Mouse (Mus musculus) cerebellum, adult 2 months (tissue): Measurements from ENCODE around the gene Itm2a. TPM values are rescaled to one million over a fixed set of nuclear protein-coding genes. Genes with fewer than 3 reads are reported as not detected.

Source experiments
- DNase-seq, 2 experiments: peaks; one replicate each; pipeline ENCODE4 v3.0.0; 2021
- H3K27ac ChIP-seq: fragments of 200-500 bp; 2 replicates; pipeline ENCODE4 v1.5.1; 2012; ENCODE audit warnings: low read length, control low read depth, inconsistent platforms; ENCODE audit not compliant: insufficient read depth
- H3K27me3 ChIP-seq: fragments of 200-500 bp; 2 replicates; pipeline ENCODE4 v1.6.1; 2012; ENCODE audit warnings: inconsistent platforms, mild to moderate bottlenecking, low read length, moderate library complexity; ENCODE audit not compliant: control insufficient read depth, insufficient read depth
- H3K4me1 ChIP-seq: fragments of 200-500 bp; 2 replicates; pipeline ENCODE4 v1.6.1; 2011; ENCODE audit warnings: low read length; ENCODE audit not compliant: control insufficient read depth, insufficient read depth
- H3K4me3 ChIP-seq: fragments of 200-500 bp; replicated peaks from 2 replicates; pipeline ENCODE3; 2011; ENCODE audit warnings: mild to moderate bottlenecking, low read depth, low read length, control low read depth; ENCODE audit not compliant: insufficient read depth
- CTCF ChIP-seq: fragments of 200-500 bp; IDR thresholded peaks from 2 replicates; pipeline ENCODE4 v1.5.1; 2011; ENCODE audit warnings: low read depth, mild to moderate bottlenecking, control low read depth, low read length, moderate library complexity, borderline replicate concordance; ENCODE audit not compliant: insufficient read depth
- POLR2A ChIP-seq: fragments of 200-500 bp; IDR thresholded peaks from 2 replicates; pipeline ENCODE4 v1.6.1; 2011; ENCODE audit warnings: low read length, control low read depth, borderline replicate concordance; ENCODE audit not compliant: insufficient read depth
- WGBS: fragments of 180-500 bp; shearing (Covaris S2); methylation state at CpG from one replicate; pipeline ENCODE4 v1.1.7; 2018; 5-methylcytosine and 5-hydroxymethylcytosine counted together
- polyA plus RNA-seq: library from polyadenylated mRNA; depleted of rRNA; stranded (reverse); fragments of >200 nt; gene quantifications from 2 replicates; pipeline ENCODE4 v1.2.3, GENCODE M21; 2012; rRNA removed

Itm2a gene
- polyA plus RNA-seq = 86.2 and 88.7 TPM in 2 replicates

- peak; percentile 4 to 13 for DNase-seq
Observed at GRCm38 (mm10) chrX:107402915-107403912, at the start of gene Itm2a. TSS of gene Itm2a (minus strand) at chrX:107403376.

DNA sequence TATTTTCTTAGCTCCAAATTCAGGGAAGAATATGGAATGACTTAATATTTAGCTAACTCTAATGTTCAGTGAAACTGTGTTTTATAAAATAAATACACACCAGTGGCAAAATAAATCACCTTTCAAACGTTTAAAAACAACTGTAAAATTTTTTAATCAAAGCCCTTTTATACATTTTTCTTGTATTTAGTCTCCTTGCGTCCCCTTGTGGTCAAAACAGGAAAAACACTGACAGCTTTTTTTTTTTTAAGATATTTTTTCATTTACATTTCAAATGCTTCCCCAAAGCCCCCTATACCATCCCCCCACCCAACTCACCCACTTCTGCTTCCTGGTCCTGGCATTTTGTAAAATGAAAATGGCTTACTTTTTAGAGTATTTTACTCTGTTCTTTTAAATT is 32.7 kb upstream of the Itm2a start:
- Histone ChIP-seq H3K4me3 (no peak overlapping the region), H3K4me1 (no peaks in the 10 kb centered on the region), H3K27me3 (no peaks in the 10 kb centered on the region), H3K27ac (no peak overlapping the region)
- TF ChIP-seq CTCF = no peak
- TF ChIP-seq POLR2A = no peak
- DNase-seq = no peak
- 0% methylated on average over 2 of the region's 2 CpGs for WGBS

More at GRCm38 (mm10) chrX:107402915-107403912, at the start of gene Itm2a:
- no peaks in the 10 kb centered on the region for H3K4me1 ChIP-seq
- no peak for TF ChIP-seq CTCF
- TF ChIP-seq POLR2A = no peak
- WGBS = 8% methylated on average over 30 of the region's 30 CpGs
- no peaks in the 10 kb centered on the region for H3K27me3 ChIP-seq
- no peak within 1 kb of the TSS for H3K27ac ChIP-seq
- peak within 1 kb of the TSS; percentile 71 for H3K4me3 ChIP-seq

DNA sequence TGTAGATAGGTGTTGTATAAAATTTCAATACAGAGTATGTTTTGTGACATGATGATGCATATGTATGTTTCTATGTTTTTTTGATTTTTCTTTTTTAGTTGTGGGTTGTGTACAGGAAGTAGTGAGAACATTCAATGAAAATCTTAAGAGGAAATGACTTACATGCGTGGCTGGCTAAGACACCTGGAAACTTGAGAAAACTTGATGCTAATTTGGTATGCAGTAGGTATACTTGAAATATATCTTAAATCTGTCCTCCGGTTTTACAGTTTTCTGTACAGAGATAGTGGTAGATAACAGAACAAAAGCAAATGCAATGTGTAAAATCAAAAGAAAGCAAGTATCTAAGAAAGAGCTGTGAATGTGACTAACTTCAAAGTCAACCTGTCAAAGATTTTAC is 18.1 kb upstream of the Itm2a start:
- Histone ChIP-seq H3K4me1 (no peaks in the 10 kb centered on the region), H3K27me3 (no peaks in the 10 kb centered on the region), H3K4me3 (no peak overlapping the region), H3K27ac (no peak overlapping the region)
- WGBS = 92% methylated on average over 2 of the region's 2 CpGs
- DNase-seq = no peak
- TF ChIP-seq POLR2A (no peak), CTCF (no peak)

GRCm38 (mm10) chrX:107417345-107417744 is 14.2 kb upstream of the Itm2a start:
- Histone ChIP-seq H3K27ac (no peak overlapping the region), H3K4me3 (no peak overlapping the region), H3K27me3 (no peaks in the 10 kb centered on the region), H3K4me1 (no peaks in the 10 kb centered on the region)
- TF ChIP-seq CTCF (no peak), POLR2A (no peak)
- WGBS = 18% methylated on average over 3 of the region's 3 CpGs
- no peak for DNase-seq

- Histone ChIP-seq H3K27me3 (no peaks in the 10 kb centered on the region), H3K4me3 (no peak overlapping the region), H3K4me1 (no peaks in the 10 kb centered on the region), H3K27ac (no peak overlapping the region)
- no peak for DNase-seq
- WGBS = 38% methylated on average over 1 of the region's 1 CpGs
- TF ChIP-seq POLR2A = no peak
- no peak for TF ChIP-seq CTCF
Observed at GRCm38 (mm10) chrX:107415999-107416398, 12.8 kb upstream of the Itm2a start.

GRCm38 (mm10) chrX:107402481-107402880 is 695 bp downstream of the Itm2a start:
- 11% methylated on average over 18 of the region's 18 CpGs for WGBS
- Histone ChIP-seq H3K4me1 (no peaks in the 10 kb centered on the region), H3K4me3 (peak overlapping the region; percentile 71), H3K27me3 (no peaks in the 10 kb centered on the region), H3K27ac (no peak overlapping the region)
- DNase-seq = no peak
- no peak for TF ChIP-seq CTCF

GRCm38 (mm10) chrX:107399087-107399486 is 4.1 kb downstream of the Itm2a start:
- 80% methylated on average over 8 of the region's 8 CpGs for WGBS
- no peaks in the 10 kb centered on the region for H3K27me3 ChIP-seq
- TF ChIP-seq CTCF = no peak
- no peak for TF ChIP-seq POLR2A
- no peak for DNase-seq
- no peak overlapping the region for H3K4me3 ChIP-seq
- H3K4me1 ChIP-seq = no peaks in the 10 kb centered on the region
- no peak overlapping the region for H3K27ac ChIP-seq

- WGBS = 68% methylated on average over 3 of the region's 3 CpGs
- no peak for DNase-seq
Observed at GRCm38 (mm10) chrX:107393256-107393655, 9.9 kb downstream of the Itm2a start.

More at GRCm38 (mm10) chrX:107393256-107393655, 9.9 kb downstream of the Itm2a start:
- Histone ChIP-seq H3K27me3 (no peaks in the 10 kb centered on the region), H3K4me3 (no peak overlapping the region), H3K27ac (no peak overlapping the region), H3K4me1 (no peaks in the 10 kb centered on the region)
- TF ChIP-seq POLR2A (no peak), CTCF (no peak)
